Mouse (Mus musculus) lung, adult 2 months (tissue): ENCODE measurements around the gene Nr4a2.

Experiments
- CTCF ChIP-seq: fragments of 200-500 bp; IDR thresholded peaks from 2 replicates; pipeline ENCODE4 v1.5.1; 2011; ENCODE audit warnings: mild to moderate bottlenecking, low read length, control low read depth; ENCODE audit not compliant: insufficient read depth
- POLR2A ChIP-seq: fragments of 200-500 bp; IDR thresholded peaks from 2 replicates; pipeline ENCODE4 v1.6.1; 2011; ENCODE audit warnings: low read depth, mild to moderate bottlenecking, control low read depth, low read length, borderline replicate concordance; ENCODE audit errors: extremely low read depth

DNA sequence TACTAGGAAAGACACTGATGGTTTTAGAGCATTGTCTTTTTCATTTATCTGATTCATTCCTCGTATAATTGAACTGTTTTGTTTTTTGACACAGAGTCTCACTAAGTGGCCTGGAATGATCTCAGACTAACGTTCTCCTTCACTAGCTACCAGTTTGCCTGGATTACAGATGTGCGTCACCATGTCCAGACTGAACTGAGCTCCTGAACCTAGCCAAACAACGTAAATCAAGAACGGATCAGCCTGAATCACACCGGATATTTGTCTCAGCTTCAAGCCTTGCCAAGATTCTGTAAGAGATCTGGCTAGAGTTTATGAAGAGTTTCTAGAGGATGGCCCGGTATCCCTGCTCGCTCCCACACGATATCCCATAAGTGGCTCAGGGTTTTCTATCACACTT lies 33.0 kb upstream of the Nr4a2 start:
- TF ChIP-seq CTCF (no peak), POLR2A (no peak)
